Comparison of ENCODE assay signal across 16 mouse cellular contexts in the genomic region with DNA sequence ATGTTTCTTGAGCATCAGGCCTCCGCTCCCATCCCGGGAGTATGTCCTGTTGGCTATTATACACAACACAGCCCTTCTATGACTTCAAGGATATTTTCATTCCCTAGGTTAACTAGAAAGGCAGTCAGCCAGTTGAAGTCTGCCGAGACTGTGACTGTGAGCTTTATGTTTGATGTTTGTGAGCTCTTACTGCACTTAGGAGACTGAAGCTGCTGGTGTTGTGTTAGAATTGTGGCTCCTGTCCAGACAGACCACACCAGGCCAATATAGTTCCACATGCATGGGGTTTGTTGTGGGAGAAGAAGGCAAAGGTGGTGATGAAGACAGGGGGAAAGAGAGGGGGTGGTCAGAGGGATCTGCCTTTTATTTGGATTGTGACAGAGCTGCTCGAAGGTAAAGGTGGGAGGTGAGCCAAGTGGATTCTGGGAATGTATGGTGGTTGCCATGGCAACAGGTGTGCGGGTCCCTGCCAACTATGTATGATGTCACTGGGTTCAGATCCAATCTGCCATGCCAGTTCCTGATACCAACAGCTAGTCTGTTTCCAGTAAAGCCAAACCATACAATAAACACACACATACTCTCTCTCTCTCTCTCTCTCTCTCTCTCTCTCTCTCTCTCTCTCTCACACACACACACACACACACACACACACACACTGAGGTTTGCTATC.
DNase-seq lines count a peak whose midpoint lies in the region; ATAC-seq and TF ChIP-seq lines count a peak whose summit lies in the region.
"Had no signal": no experiment of that assay in that cellular context is flagged by ENCODE, and none has a peak within 500 bp of the region (broad histone marks: within the 10 kb centered on the region; RNA-seq: fewer than 3 reads in every experiment).

No protein-coding gene starts in this region.

- H3K27ac ChIP-seq in hindbrain, postnatal 0 days: no peak overlapping the region
- H3K27ac ChIP-seq in hindbrain, embryonic 12.5 days: no peak overlapping the region
- no peak overlapping the region for H3K27ac ChIP-seq in limb, embryonic 15.5 days
- no peak overlapping the region for H3K27ac ChIP-seq in thymus, adult 2 months (ENCODE audit: control insufficient read depth, insufficient read depth, low read length)
- no peak overlapping the region for H3K27ac ChIP-seq in intestine, embryonic 15.5 days
- H3K27ac ChIP-seq: gastrocnemius, adult 2 months; heart, embryonic 10.5 days; liver, embryonic 13.5 days had no signal

- H3K36me3 ChIP-seq in hindbrain, postnatal 0 days (ENCODE audit: insufficient read depth, low read length): no peaks in the 10 kb centered on the region
- no peaks in the 10 kb centered on the region for H3K36me3 ChIP-seq in hindbrain, embryonic 12.5 days
- H3K36me3 ChIP-seq in limb, embryonic 15.5 days: no peaks in the 10 kb centered on the region
- no peaks in the 10 kb centered on the region for H3K36me3 ChIP-seq in thymus, adult 2 months (ENCODE audit: control insufficient read depth, insufficient read depth, low read length)
- H3K36me3 ChIP-seq in intestine, embryonic 15.5 days: no peaks in the 10 kb centered on the region
- H3K36me3 ChIP-seq: heart, embryonic 10.5 days; liver, embryonic 13.5 days had no signal

- WGBS in hindbrain, postnatal 0 days: 80% methylated on average over 5 of the region's 5 CpGs
- WGBS in hindbrain, embryonic 12.5 days: 90% methylated on average over 5 of the region's 5 CpGs
- WGBS in limb, embryonic 15.5 days: 52% methylated on average over 5 of the region's 5 CpGs
- 92% methylated on average over 5 of the region's 5 CpGs for WGBS in thymus, adult 2 months
- 73% methylated on average over 5 of the region's 5 CpGs for WGBS in intestine, embryonic 15.5 days

- no peak overlapping the region for H3K9ac ChIP-seq in hindbrain, postnatal 0 days (replicated peaks; ENCODE audit: low read length)
- H3K9ac ChIP-seq in hindbrain, embryonic 12.5 days: no peak overlapping the region
- no peak overlapping the region for H3K9ac ChIP-seq in limb, embryonic 15.5 days
- H3K9ac ChIP-seq in intestine, embryonic 15.5 days: no peak overlapping the region
- H3K9ac ChIP-seq: liver, embryonic 13.5 days had no signal

- H3K4me1 ChIP-seq in hindbrain, postnatal 0 days (ENCODE audit: insufficient read depth, low read length): no peaks in the 10 kb centered on the region
- H3K4me1 ChIP-seq in hindbrain, embryonic 12.5 days: no peaks in the 10 kb centered on the region
- H3K4me1 ChIP-seq in limb, embryonic 15.5 days: peaks cover 10% of the 10 kb centered on the region; the same call in 1 of the 2 replicates
- no peaks in the 10 kb centered on the region for H3K4me1 ChIP-seq in thymus, adult 2 months (replicated peaks; ENCODE audit: control insufficient read depth, insufficient read depth, low read length)
- no peaks in the 10 kb centered on the region for H3K4me1 ChIP-seq in intestine, embryonic 15.5 days (replicated peaks)
- H3K4me1 ChIP-seq: heart, embryonic 10.5 days; liver, embryonic 13.5 days had no signal

- peak; percentile 55 for DNase-seq in hindbrain, postnatal 0 days (ENCODE audit: low spot score)
- peak; percentile 40 to 53 for DNase-seq in right cerebral cortex, postnatal 10 days (ENCODE audit: low spot score in 2 of 2)
- DNase-seq in right cerebral cortex, postnatal 4 days: no peak
- peak; percentile 65 for DNase-seq in cerebellum, adult 9-10 months
- no peak for DNase-seq in thymus, adult 2 months
- DNase-seq: adrenal gland, adult 8-10 months; gastrocnemius, adult 2 months; kidney, postnatal 25 days; liver, embryonic 13.5 days; lung, postnatal 10 days; thymus, adult 18-20 months had no signal

- no peak for TF ChIP-seq POLR2A in thymus, adult 2 months (IDR thresholded peaks at IDR 0.05; ENCODE audit: control insufficient read depth, extremely low read depth, insufficient read depth, low read length, poor library complexity)

- TF ChIP-seq CTCF in hindbrain, postnatal 0 days (IDR thresholded peaks at IDR 0.05; ENCODE audit: low read depth): no peak
- TF ChIP-seq CTCF in thymus, adult 2 months (IDR thresholded peaks at IDR 0.05; ENCODE audit: borderline replicate concordance, control insufficient read depth, extremely low read depth, insufficient read depth, low read length, poor library complexity): no peak

- peak; percentile 51 for ATAC-seq in hindbrain, postnatal 0 days
- no peak for ATAC-seq in hindbrain, embryonic 12.5 days (ENCODE audit: low FRiP score)
- ATAC-seq in limb, embryonic 15.5 days (ENCODE audit: insufficient number of reproducible peaks, low FRiP score, low TSS enrichment, low read depth): peak; percentile 19; the same call in 1 of the 2 replicates
- no peak for ATAC-seq in intestine, embryonic 15.5 days
- ATAC-seq: intestine, postnatal 0 days had no signal

- no peaks in the 10 kb centered on the region for H3K9me3 ChIP-seq in hindbrain, postnatal 0 days (ENCODE audit: low read length)
- H3K9me3 ChIP-seq in hindbrain, embryonic 12.5 days (replicated peaks): no peaks in the 10 kb centered on the region
- H3K9me3 ChIP-seq in limb, embryonic 15.5 days: no peaks in the 10 kb centered on the region
- H3K9me3 ChIP-seq in intestine, embryonic 15.5 days: no peaks in the 10 kb centered on the region
- H3K9me3 ChIP-seq: heart, embryonic 10.5 days; liver, embryonic 13.5 days had no signal

- no peak overlapping the region for H3K4me2 ChIP-seq in hindbrain, postnatal 0 days (ENCODE audit: low read depth, low read length)
- no peak overlapping the region for H3K4me2 ChIP-seq in hindbrain, embryonic 12.5 days (replicated peaks)
- H3K4me2 ChIP-seq in limb, embryonic 15.5 days: no peak overlapping the region
- no peak overlapping the region for H3K4me2 ChIP-seq in intestine, embryonic 15.5 days (replicated peaks)
- H3K4me2 ChIP-seq: liver, embryonic 13.5 days had no signal

- H3K4me3 ChIP-seq in hindbrain, postnatal 0 days (ENCODE audit: low read length): no peak overlapping the region
- H3K4me3 ChIP-seq in hindbrain, embryonic 12.5 days: no peak overlapping the region
- no peak overlapping the region for H3K4me3 ChIP-seq in limb, embryonic 15.5 days
- no peak overlapping the region for H3K4me3 ChIP-seq in thymus, adult 2 months (ENCODE audit: control insufficient read depth, insufficient read depth, low read length)
- H3K4me3 ChIP-seq in intestine, embryonic 15.5 days (replicated peaks): no peak overlapping the region
- H3K4me3 ChIP-seq: gastrocnemius, adult 2 months; heart, embryonic 10.5 days; liver, embryonic 13.5 days had no signal

- H3K27me3 ChIP-seq in hindbrain, postnatal 0 days (ENCODE audit: insufficient read depth, low read length): no peaks in the 10 kb centered on the region
- H3K27me3 ChIP-seq in hindbrain, embryonic 12.5 days: no peaks in the 10 kb centered on the region
- H3K27me3 ChIP-seq in limb, embryonic 15.5 days: no peaks in the 10 kb centered on the region
- no peaks in the 10 kb centered on the region for H3K27me3 ChIP-seq in thymus, adult 2 months (ENCODE audit: control insufficient read depth, insufficient read depth, low read length)
- no peaks in the 10 kb centered on the region for H3K27me3 ChIP-seq in intestine, embryonic 15.5 days (replicated peaks)
- H3K27me3 ChIP-seq: liver, embryonic 13.5 days had no signal

Comparison
In these comparisons a context has a peak if more than half of its experiments do, and no peak if none do; other contexts are left out.
1. ATAC-seq: peak in hindbrain, postnatal 0 days (single experiment) and limb, embryonic 15.5 days (single experiment); none in hindbrain, embryonic 12.5 days (single experiment) and intestine, embryonic 15.5 days (single experiment).
2. DNase-seq: peak in hindbrain, postnatal 0 days (single experiment), right cerebral cortex, postnatal 10 days (2 of 2) and cerebellum, adult 9-10 months (single experiment); none in right cerebral cortex, postnatal 4 days (single experiment) and thymus, adult 2 months (single experiment).